Mouse (Mus musculus): ENCODE results near the gene Crygb. TPM values are rescaled to one million over a fixed set of nuclear protein-coding genes. Genes with fewer than 3 reads are reported as not detected.

The Crygb gene
- polyA plus RNA-seq, 1 experiment from 2014 or later = not detected

DNA sequence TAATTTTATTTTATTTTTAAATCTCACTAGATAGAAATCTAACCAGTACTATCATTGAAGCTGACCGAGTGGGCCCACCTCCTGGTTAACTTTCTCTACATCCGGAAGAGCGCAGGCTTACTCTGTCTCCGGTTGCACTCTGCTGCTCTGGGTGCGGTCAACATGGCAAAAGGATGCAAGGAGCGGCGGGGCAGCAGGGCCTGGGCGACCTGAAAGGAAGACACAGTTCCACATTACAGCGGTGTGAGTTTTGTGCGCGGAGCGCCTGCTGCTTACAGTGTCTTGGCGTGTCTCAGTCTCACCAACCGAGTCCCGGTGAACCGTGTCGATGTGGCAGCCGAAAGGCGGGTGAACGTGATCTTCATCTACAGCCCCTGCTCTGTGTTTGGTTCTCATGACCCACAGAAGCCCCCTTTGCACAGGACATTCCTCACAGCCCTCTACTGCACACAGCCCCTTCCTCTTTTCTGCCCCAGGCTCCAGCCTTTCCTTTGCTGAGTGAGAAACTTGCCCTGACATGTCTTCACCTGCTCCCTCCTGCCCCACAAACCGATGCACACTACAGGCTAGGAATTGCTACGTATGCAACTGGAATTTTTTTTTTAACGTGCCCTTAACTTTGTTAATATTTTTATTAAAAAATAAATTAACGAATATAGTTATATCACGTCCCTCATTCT, 27.8 kb upstream of the Crygb start:
- Histone ChIP-seq H3K9ac (no peak overlapping the region), H3K27me3 (no peaks in the 10 kb centered on the region), H3K4me2 (no peak overlapping the region), H3K36me3 (no peaks in the 10 kb centered on the region), H3K4me3 (no peak overlapping the region), H3K9me3 (no peaks in the 10 kb centered on the region), H3K27ac (no peak overlapping the region), H3K4me1 (no peaks in the 10 kb centered on the region)
- ATAC-seq (ENCODE audit: borderline replicate concordance, extremely low read depth, low FRiP score, low TSS enrichment) = no peak
- 74% methylated on average over 25 of the region's 25 CpGs for WGBS

DNA sequence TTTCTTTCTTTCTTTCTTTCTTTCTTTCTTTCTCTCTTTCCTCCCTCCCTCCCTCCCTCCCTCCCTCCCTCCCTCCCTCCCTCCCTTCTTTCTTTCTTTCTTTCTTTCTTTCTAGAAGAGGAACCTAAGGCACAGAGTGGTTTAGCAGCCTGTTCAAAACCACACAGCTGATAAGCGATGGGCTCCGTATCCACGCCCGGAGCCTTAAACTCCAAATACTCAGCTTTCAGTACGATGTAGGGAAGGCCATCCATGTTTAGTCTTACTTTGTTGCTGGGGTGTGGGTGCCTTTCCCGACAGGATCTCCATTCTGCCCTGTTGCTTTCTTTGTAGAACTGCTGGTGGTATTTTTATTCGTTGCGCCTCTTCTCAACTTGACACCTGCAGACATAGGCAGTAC, 27.1 kb upstream of the Crygb start:
- H3K9me3 ChIP-seq = no peaks in the 10 kb centered on the region
- 82% methylated on average over 8 of the region's 8 CpGs for WGBS

DNA sequence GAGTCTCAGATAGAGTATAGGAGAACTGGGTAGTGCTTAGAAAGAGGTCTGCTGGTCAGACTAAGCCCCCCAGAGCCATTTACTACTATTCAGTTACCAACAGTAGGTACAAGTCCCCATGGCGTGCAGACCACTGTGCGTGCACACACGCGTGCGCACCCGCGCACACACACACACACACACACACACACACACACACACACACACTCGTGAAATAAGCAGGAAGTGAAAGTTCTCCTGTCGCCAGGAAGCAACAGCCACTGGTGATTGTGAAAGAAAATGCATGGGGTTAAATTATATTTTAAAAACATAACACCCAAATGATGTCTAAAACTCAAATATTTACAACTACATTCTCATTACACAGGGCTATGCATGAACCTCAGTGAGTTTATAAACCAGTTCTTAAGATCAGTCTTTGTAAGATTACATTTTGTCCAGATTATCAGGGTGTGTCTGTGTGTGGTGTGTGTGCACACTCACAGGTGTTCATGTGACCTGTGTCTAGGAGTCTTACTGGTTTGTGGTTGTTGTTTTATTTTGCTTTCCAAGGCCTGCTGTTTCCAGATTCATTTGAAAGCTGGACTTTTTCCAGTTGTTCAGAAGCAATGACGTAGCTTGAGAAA, 25.7 kb upstream of the Crygb start:
- Histone ChIP-seq H3K9me3 (no peaks in the 10 kb centered on the region), H3K4me1 (no peaks in the 10 kb centered on the region), H3K9ac (no peak overlapping the region), H3K4me3 (no peak overlapping the region), H3K36me3 (no peaks in the 10 kb centered on the region), H3K27me3 (no peaks in the 10 kb centered on the region), H3K27ac (no peak overlapping the region), H3K4me2 (no peak overlapping the region)
- no peak for ATAC-seq (ENCODE audit: borderline replicate concordance, extremely low read depth, low FRiP score, low TSS enrichment)
- WGBS = 78% methylated on average over 10 of the region's 10 CpGs

More for the DNA sequence above, 27.1 kb upstream of the Crygb start:
- no peak for ATAC-seq (ENCODE audit: borderline replicate concordance, extremely low read depth, low FRiP score, low TSS enrichment)
- H3K36me3 ChIP-seq = no peaks in the 10 kb centered on the region
- H3K4me2 ChIP-seq = no peak overlapping the region
- no peak overlapping the region for H3K27ac ChIP-seq
- H3K27me3 ChIP-seq = no peaks in the 10 kb centered on the region
- H3K4me3 ChIP-seq = no peak overlapping the region
- no peaks in the 10 kb centered on the region for H3K4me1 ChIP-seq
- no peak overlapping the region for H3K9ac ChIP-seq

DNA sequence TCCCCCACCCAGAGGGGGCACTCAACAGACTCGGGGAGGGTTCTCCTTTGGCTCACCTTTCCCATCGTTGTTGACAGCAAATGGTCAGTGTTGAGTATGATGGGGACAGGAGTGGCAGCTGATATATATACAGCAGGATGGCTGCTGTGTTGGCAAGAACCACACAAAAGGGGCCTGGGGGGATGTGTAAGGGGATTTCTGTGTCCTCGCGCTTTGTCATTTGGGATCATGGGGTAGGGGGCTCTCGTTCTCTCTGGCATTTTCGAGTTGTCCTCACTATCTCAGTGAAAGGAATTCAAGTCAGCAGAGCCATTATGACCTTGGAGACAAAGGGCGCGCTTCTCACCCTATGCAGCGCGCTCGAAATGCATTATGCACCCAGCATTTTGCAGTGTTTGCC, 21.2 kb upstream of the Crygb start, which contains the start of gene Cryga:
Gene Cryga (minus strand): TSS at position 101 of the 400 bp plus-strand sequence.
- Histone ChIP-seq H3K36me3 (no peaks in the 10 kb centered on the region), H3K4me1 (no peaks in the 10 kb centered on the region), H3K27me3 (no peaks in the 10 kb centered on the region), H3K9ac (no peak within 1 kb of the TSS), H3K4me3 (no peak within 1 kb of the TSS), H3K4me2 (no peak within 1 kb of the TSS), H3K27ac (no peak within 1 kb of the TSS), H3K9me3 (no peaks in the 10 kb centered on the region)
- WGBS = 83% methylated on average over 11 of the region's 11 CpGs
- ATAC-seq (ENCODE audit: borderline replicate concordance, extremely low read depth, low FRiP score, low TSS enrichment) = no peak

DNA sequence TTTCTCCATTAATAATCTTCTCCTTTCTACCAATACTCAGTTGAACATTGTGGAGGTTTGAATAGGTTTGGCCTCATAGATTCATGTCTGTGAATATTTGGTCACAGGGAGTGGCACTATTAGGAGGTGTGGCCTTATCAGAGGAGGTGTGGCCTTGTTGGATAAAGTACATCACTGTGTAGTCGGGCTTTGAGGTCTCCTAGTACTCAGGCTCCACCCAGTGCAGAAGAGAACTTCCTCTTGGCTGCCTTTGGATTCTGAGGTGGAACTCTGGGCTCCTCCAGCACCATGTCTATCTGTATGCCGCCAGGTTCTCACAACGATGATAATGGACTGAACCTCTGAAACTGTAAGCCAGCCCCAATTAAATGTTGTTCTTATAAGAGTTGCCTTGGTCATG, 14.9 kb upstream of the Crygb start:
- no peak for ATAC-seq (ENCODE audit: borderline replicate concordance, extremely low read depth, low FRiP score, low TSS enrichment)
- 71% methylated on average over 3 of the region's 3 CpGs for WGBS
- H3K36me3 ChIP-seq = no peaks in the 10 kb centered on the region

DNA sequence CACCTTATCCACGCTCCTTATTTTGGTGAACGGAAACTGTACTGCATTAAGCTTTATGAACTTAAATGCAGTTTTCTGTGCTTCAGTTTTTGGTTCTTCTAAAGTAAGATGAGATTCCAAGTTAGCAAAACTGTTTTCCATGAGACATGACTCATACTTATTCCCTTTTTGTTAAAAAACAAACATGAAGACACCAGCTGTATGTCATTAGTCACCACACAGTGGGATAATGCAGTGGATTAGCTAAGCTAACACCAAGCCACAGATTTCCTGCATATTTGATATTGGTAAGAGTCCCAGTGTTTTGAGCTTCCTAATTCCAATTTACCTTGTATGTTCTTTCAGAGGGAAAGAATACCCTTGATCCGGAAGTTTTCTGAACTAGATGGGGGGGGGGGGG, 9.5 kb upstream of the Crygb start:
- H3K27me3 ChIP-seq = no peaks in the 10 kb centered on the region
- H3K4me3 ChIP-seq = no peak overlapping the region
- no peaks in the 10 kb centered on the region for H3K36me3 ChIP-seq
- no peak overlapping the region for H3K27ac ChIP-seq
- H3K9me3 ChIP-seq = no peaks in the 10 kb centered on the region
- H3K9ac ChIP-seq = no peak overlapping the region
- no peak for ATAC-seq (ENCODE audit: borderline replicate concordance, extremely low read depth, low FRiP score, low TSS enrichment)
- WGBS = 91% methylated on average over 3 of the region's 3 CpGs
- no peak overlapping the region for H3K4me2 ChIP-seq
- H3K4me1 ChIP-seq = no peaks in the 10 kb centered on the region

More for the DNA sequence above, 14.9 kb upstream of the Crygb start:
- no peak overlapping the region for H3K4me3 ChIP-seq
- H3K4me2 ChIP-seq = no peak overlapping the region
- no peaks in the 10 kb centered on the region for H3K4me1 ChIP-seq
- H3K9ac ChIP-seq = no peak overlapping the region
- no peak overlapping the region for H3K27ac ChIP-seq
- H3K9me3 ChIP-seq = no peaks in the 10 kb centered on the region
- no peaks in the 10 kb centered on the region for H3K27me3 ChIP-seq

DNA sequence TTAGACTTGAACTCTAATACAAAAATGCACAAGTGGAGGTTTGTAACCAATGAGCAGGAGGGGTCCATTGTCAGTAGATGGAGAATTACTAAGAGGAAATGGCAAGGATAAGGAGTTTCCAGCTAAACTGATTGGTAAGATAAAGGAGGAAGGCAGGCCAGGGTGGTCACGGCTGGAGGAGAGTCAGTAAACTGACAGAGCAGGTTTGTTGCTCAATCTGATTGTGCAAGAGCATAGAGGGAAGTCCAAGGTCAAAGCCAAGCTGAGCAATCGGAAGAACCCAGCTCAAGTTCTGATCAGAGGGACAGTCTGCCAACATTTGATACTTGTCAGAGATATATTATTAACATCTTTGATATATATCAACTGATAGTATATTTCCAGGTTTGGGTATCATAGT, 8.3 kb upstream of the Crygb start:
- Histone ChIP-seq H3K27ac (no peak overlapping the region), H3K4me3 (no peak overlapping the region), H3K36me3 (no peaks in the 10 kb centered on the region), H3K9ac (no peak overlapping the region), H3K4me2 (no peak overlapping the region), H3K27me3 (no peaks in the 10 kb centered on the region), H3K4me1 (no peaks in the 10 kb centered on the region), H3K9me3 (no peaks in the 10 kb centered on the region)
- no peak for ATAC-seq (ENCODE audit: borderline replicate concordance, extremely low read depth, low FRiP score, low TSS enrichment)
- 30% methylated on average over 2 of the region's 2 CpGs for WGBS

DNA sequence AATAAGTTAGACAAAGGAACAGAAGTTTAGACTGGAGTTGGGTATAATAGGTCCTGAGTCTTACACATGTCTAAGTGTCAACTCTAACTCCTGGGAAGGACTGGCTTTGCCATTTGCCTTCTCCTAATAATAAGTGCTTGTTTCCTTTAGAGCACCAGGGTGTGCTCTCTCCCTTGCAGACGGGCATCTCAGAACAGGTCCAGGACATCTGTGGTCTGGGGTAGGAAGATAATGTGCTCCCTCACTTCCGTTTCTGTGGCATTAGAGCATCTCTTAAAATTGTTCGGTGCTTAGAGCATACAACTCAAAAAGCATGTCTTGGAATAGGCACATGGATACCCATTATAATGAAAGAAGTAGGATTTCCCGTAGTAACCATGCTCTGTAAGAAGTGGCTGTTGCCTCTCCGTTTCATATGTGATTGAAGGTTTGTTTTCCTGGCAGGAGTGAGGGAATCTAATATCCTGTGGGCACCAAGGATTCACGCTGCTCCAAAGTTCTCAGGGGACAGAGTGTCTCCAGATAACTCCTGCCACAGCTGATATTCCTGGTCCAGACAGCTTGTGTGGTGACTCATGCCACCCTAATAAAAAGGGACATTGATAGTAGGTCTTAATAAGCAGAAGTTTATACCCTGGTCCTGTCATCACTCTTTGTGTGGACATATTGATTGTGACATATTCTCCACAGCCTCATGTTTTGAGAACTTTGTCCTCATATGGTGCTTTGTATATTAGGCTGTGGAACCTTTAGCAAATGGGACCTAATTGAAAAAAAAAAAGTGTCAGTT, 6.7 kb upstream of the Crygb start:
- Histone ChIP-seq H3K4me3 (no peak overlapping the region), H3K27me3 (no peaks in the 10 kb centered on the region), H3K9ac (no peak overlapping the region), H3K9me3 (no peaks in the 10 kb centered on the region), H3K27ac (no peak overlapping the region), H3K4me2 (no peak overlapping the region), H3K4me1 (no peaks in the 10 kb centered on the region), H3K36me3 (no peaks in the 10 kb centered on the region)
- ATAC-seq (ENCODE audit: borderline replicate concordance, extremely low read depth, low FRiP score, low TSS enrichment) = no peak
- 70% methylated on average over 6 of the region's 6 CpGs for WGBS

DNA sequence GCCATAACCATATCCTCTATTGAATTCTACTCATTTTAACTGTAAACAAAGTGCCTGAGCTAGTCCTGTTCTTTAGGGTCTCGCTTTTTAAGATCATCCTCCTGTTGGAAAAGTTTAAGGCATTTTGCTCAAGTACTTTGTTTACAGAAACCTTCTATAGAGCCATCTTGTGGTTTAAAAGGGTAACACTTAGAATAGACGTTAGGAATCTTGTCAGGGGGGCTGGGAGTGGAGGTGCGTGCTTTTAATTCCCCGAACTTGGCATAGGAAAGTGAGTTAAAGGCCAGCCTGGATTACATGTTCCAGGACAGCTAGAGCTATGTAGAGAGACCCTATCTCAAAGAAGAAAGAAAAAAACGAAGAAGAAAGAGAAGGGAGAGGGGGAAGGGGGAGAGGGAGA, 6.5 kb downstream of the Crygb start:
- H3K36me3 ChIP-seq = no peaks in the 10 kb centered on the region
- H3K27ac ChIP-seq = no peak overlapping the region
- no peak overlapping the region for H3K4me2 ChIP-seq
- no peak for ATAC-seq (ENCODE audit: borderline replicate concordance, extremely low read depth, low FRiP score, low TSS enrichment)
- H3K4me3 ChIP-seq = no peak overlapping the region
- no peaks in the 10 kb centered on the region for H3K4me1 ChIP-seq
- 15% methylated on average over 5 of the region's 5 CpGs for WGBS
- no peak overlapping the region for H3K9ac ChIP-seq
- no peaks in the 10 kb centered on the region for H3K27me3 ChIP-seq
- H3K9me3 ChIP-seq = no peaks in the 10 kb centered on the region

DNA sequence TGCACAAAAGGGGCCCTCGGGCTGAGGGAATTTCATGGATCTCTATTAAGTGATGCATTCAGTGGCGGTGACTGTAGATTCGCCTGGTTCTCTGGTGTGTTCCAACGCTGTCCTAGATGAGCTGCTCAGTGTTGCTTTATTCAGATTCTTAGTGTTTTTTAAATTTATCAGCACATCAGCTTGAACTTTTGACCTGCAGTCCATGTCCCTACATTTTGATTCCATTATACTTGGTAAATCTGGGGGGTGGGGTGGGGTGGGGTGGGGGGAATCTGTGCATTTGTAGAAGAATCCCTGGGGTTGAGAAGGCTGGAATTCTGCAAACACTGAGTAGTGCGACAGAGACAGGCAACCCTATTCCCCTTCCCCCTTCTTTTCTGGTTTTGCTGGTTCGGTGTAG, 8.5 kb downstream of the Crygb start, which contains the start of gene Crygc:
Gene Crygc (minus strand): TSS at position 101 of the 400 bp plus-strand sequence.
- Histone ChIP-seq H3K4me3 (no peak within 1 kb of the TSS), H3K9ac (no peak within 1 kb of the TSS), H3K27me3 (no peaks in the 10 kb centered on the region), H3K9me3 (no peaks in the 10 kb centered on the region), H3K27ac (no peak within 1 kb of the TSS), H3K4me2 (no peak within 1 kb of the TSS), H3K36me3 (no peaks in the 10 kb centered on the region), H3K4me1 (no peaks in the 10 kb centered on the region)
- ATAC-seq (ENCODE audit: borderline replicate concordance, extremely low read depth, low FRiP score, low TSS enrichment) = no peak
- whole genome bisulfite sequencing = 69% methylated on average over 6 of the region's 6 CpGs

DNA sequence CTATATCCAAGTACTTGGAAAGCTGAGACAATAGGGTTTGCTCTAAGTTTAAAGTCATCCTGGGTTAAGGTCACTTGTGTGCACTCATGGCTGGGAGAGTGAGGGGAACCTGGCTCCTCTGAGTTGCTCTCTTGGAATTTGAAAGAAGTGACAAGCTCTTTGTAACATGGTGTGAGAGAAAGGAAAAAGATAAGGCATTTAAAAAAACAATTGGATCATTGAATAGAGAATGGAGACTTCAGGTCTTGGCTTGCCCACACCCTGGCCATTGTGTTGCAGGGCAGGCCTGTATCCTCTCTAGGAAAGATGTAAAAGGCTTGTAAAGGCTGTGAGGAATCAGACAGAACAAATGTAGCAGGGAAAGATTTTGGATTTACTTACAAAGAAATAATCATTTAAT, 14.2 kb downstream of the Crygb start:
- H3K36me3 ChIP-seq = no peaks in the 10 kb centered on the region
- H3K4me3 ChIP-seq = no peak overlapping the region
- no peaks in the 10 kb centered on the region for H3K4me1 ChIP-seq
- H3K27me3 ChIP-seq = no peaks in the 10 kb centered on the region
- no peaks in the 10 kb centered on the region for H3K9me3 ChIP-seq
- H3K4me2 ChIP-seq = no peak overlapping the region
- H3K9ac ChIP-seq = no peak overlapping the region
- H3K27ac ChIP-seq = no peak overlapping the region
- ATAC-seq (ENCODE audit: borderline replicate concordance, extremely low read depth, low FRiP score, low TSS enrichment) = no peak

DNA sequence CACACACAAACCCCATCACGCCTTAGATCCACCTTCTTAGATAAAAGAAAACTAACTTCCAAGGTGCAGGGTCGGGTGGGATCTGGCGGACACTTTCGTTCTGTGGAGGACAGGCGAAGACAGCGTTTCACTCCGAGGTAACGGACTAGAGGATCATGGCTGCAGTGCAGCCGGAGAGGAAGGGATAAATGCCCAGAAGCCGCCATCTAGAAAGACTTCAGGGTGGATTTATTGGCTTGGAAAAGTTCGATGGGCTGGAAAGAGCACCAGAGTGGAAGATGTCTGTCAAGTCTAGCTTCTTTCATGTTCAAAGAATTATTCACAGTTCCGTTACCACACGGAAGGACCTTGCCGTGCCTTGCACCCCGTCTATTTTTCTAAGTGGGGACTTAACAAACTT, 17.9 kb downstream of the Crygb start:
- 78% methylated on average over 15 of the region's 15 CpGs for WGBS
- no peaks in the 10 kb centered on the region for H3K27me3 ChIP-seq
- no peak overlapping the region for H3K4me3 ChIP-seq
- no peak overlapping the region for H3K9ac ChIP-seq
- no peak for ATAC-seq (ENCODE audit: borderline replicate concordance, extremely low read depth, low FRiP score, low TSS enrichment)
- no peaks in the 10 kb centered on the region for H3K4me1 ChIP-seq
- no peak overlapping the region for H3K4me2 ChIP-seq
- no peaks in the 10 kb centered on the region for H3K9me3 ChIP-seq
- no peak overlapping the region for H3K27ac ChIP-seq
- H3K36me3 ChIP-seq = no peaks in the 10 kb centered on the region

All from lung, embryonic 15.5 days (tissue).